Mouse (Mus musculus): ENCODE measurements at regions not wholly inside any gene's neighbourhood (a gene's known extent, or its start where the extent isn't known, plus 50 kb on each side); places are given as distances from the start of the nearest gene placed in this dataset.
"Not testable (repeated sequence)": the region's sequence is repeated elsewhere in the genome, so short reads cannot be mapped to it uniquely, and the experiment has no call there.

- DNase-seq = no peak
Observed at GRCm38 (mm10) chr3:129386522-129386921, 54.0 kb upstream of the Enpep start.

GRCm38 (mm10) chr3:129390506-129390905, 58.0 kb upstream of the Enpep start:
- no peak for DNase-seq

- no peak for DNase-seq
Observed at GRCm38 (mm10) chr3:129391888-129392813, 59.6 kb upstream of the Enpep start.

GRCm38 (mm10) chr3:129392814-129393804, 60.6 kb upstream of the Enpep start:
- no peak for DNase-seq

- DNase-seq = peak; percentile 13
Observed at GRCm38 (mm10) chr3:129397481-129397880, 65.0 kb upstream of the Enpep start.

GRCm38 (mm10) chr3:129400092-129400924, 67.8 kb upstream of the Enpep start:
- DNase-seq = no peak

GRCm38 (mm10) chr3:129411389-129412054, 79.0 kb upstream of the Enpep start:
- DNase-seq = no peak

GRCm38 (mm10) chr3:129412126-129412960, 79.8 kb upstream of the Enpep start:
- no peak for DNase-seq

- DNase-seq = no peak
Observed at GRCm38 (mm10) chr3:129412961-129413246, 80.4 kb upstream of the Enpep start.

GRCm38 (mm10) chr3:129415656-129416055, 83.1 kb upstream of the Enpep start:
- no peak for DNase-seq

GRCm38 (mm10) chr3:129416337-129416736, 83.8 kb upstream of the Enpep start:
- DNase-seq = no peak

- not testable (repeated sequence) for DNase-seq
Observed at GRCm38 (mm10) chr3:129421620-129422239, 89.2 kb upstream of the Enpep start.

GRCm38 (mm10) chr3:129428750-129429149, 96.2 kb upstream of the Enpep start:
- no peak for DNase-seq

- DNase-seq = no peak
Observed at GRCm38 (mm10) chr3:129429161-129430111, 96.9 kb upstream of the Enpep start.

- DNase-seq = no peak
Observed at GRCm38 (mm10) chr3:129434056-129434455, 98.1 kb upstream of the Elovl6 start.

GRCm38 (mm10) chr3:129437687-129438086, 94.5 kb upstream of the Elovl6 start:
- no peak for DNase-seq

GRCm38 (mm10) chr3:129442756-129443155, 89.4 kb upstream of the Elovl6 start:
- DNase-seq = no peak

GRCm38 (mm10) chr3:129444221-129444620, 87.9 kb upstream of the Elovl6 start:
- no peak for DNase-seq

- no peak for DNase-seq
Observed at GRCm38 (mm10) chr3:129445961-129446360, 86.2 kb upstream of the Elovl6 start.
